Mouse (Mus musculus): ENCODE measurements at regions not wholly inside any gene's neighbourhood (a gene's known extent, or its start where the extent isn't known, plus 50 kb on each side); places are given as distances from the start of the nearest gene placed in this dataset.

DNA sequence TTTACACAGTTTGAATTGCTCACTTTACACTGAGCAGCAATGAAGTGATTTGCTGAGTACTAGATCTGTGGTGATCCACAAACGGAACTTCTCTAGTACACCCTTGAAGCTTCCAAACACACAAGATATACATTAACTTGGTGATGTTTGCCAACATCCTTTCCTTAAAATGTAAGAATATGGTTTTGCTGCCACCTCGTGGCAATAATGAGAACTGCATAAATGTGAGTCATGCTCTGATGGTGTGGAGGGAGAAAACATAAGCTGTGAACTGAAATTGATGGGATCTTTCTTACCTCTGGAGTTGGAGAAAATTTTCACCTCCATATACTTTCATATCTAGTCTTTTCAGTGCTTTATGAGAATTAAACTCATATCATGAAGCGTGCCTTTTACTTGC, 51.6 kb downstream of the Bex3 start:
- peak; percentile 79 for TF ChIP-seq CTCF (IDR thresholded peaks at IDR 0.05)
- no peak for TF ChIP-seq EP300 (IDR thresholded peaks at IDR 0.05)
